Mouse (Mus musculus): ENCODE data around the gene Tsc2. TPM values are rescaled to one million over a fixed set of nuclear protein-coding genes. Genes with fewer than 3 reads are reported as not detected.

Gene Tsc2
- polyA plus RNA-seq, 1 experiment from 2014 or later = 43.4 TPM

GRCm38 (mm10) chr17:24640119-24640518 lies 7.7 kb upstream of the Tsc2 start:
- 99% methylated on average over 7 of the region's 7 CpGs for WGBS (ENCODE audit: missing documents)
- Histone ChIP-seq H3K79me2 (ENCODE audit: inconsistent target) (no peaks in the 10 kb centered on the region), H3K36me3 (ENCODE audit: inconsistent target) (no peaks in the 10 kb centered on the region), H3K4me3 (ENCODE audit: inconsistent target) (no peak overlapping the region), H3K27ac (no peak overlapping the region)

GRCm38 (mm10) chr17:24639571-24639988 lies 7.2 kb upstream of the Tsc2 start:
- H3K4me3 ChIP-seq (ENCODE audit: inconsistent target) = no peak overlapping the region
- no peaks in the 10 kb centered on the region for H3K79me2 ChIP-seq (ENCODE audit: inconsistent target)
- WGBS (ENCODE audit: missing documents) = 93% methylated on average over 5 of the region's 5 CpGs
- H3K36me3 ChIP-seq (ENCODE audit: inconsistent target) = no peaks in the 10 kb centered on the region
- H3K27ac ChIP-seq = no peak overlapping the region

DNA sequence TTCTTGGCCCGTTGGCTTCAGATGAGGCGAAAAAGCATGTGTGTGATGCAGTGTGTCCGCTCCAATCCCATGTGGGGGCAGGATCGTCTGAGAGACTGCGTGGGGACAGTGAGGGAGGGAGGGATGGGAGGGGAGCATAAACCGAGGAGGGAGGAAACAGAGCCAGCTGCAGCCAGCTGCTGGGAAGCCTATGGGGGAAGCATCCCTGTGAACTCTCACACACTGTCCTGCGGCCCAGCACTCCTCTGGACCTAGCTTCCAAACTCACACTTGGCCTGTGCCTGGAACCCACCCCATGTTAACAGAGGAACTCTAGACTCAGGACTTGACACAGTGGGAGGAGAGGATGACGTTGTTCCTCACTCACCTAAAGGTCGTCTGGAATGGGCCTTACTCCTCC lies 6.4 kb upstream of the Tsc2 start:
- H3K79me2 ChIP-seq (ENCODE audit: inconsistent target) = no peaks in the 10 kb centered on the region
- no peak overlapping the region for H3K4me3 ChIP-seq (ENCODE audit: inconsistent target)
- no peaks in the 10 kb centered on the region for H3K36me3 ChIP-seq (ENCODE audit: inconsistent target)
- H3K27ac ChIP-seq = no peak overlapping the region
- 86% methylated on average over 9 of the region's 9 CpGs for WGBS (ENCODE audit: missing documents)

GRCm38 (mm10) chr17:24638214-24638613 lies 5.8 kb upstream of the Tsc2 start:
- Histone ChIP-seq H3K4me3 (ENCODE audit: inconsistent target) (no peak overlapping the region), H3K36me3 (ENCODE audit: inconsistent target) (no peaks in the 10 kb centered on the region), H3K79me2 (ENCODE audit: inconsistent target) (no peaks in the 10 kb centered on the region), H3K27ac (no peak overlapping the region)
- 91% methylated on average over 4 of the region's 4 CpGs for WGBS (ENCODE audit: missing documents)

DNA sequence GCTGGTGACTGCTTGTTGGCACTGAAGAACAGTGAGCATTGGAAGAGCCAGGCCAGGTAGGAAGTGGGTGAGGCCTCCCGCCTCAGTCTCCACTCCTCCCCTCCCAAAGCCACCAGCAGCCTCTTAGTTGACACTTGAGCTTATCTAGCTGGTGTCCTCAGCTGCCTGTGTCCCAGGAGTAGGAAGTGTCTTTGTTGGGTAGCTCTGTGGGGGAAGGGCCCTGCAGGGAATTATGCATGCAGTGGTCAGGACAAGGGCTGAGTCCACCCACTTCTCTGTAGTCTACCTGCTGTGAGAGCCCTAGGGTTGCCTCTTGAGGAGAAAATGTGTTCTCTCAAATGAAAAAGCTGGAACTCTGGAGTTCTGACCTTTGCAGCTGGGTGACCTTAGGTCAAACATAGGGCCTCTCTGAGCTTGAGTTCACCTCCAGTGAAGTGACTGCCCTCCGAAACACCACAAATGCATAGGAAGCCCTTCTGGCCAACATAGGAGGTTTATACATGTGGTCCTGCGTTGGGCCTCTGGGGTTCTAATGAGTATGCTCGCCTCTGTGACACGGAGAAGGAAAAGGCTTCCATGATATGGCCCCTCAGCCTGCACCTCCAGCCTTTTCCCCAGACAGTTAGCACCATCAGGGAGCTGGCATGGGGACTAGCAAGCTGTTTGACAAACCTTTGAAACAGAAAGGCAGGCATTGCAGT lies 4.5 kb upstream of the Tsc2 start:
- 91% methylated on average over 5 of the region's 5 CpGs for WGBS (ENCODE audit: missing documents)
- Histone ChIP-seq H3K27ac (no peak overlapping the region), H3K4me3 (ENCODE audit: inconsistent target) (no peak overlapping the region), H3K36me3 (ENCODE audit: inconsistent target) (no peaks in the 10 kb centered on the region), H3K79me2 (ENCODE audit: inconsistent target) (no peaks in the 10 kb centered on the region)

GRCm38 (mm10) chr17:24635694-24636093 lies 3.3 kb upstream of the Tsc2 start:
- no peak overlapping the region for H3K4me3 ChIP-seq (ENCODE audit: inconsistent target)
- 92% methylated on average over 5 of the region's 5 CpGs for WGBS (ENCODE audit: missing documents)
- H3K27ac ChIP-seq = no peak overlapping the region
- H3K36me3 ChIP-seq (ENCODE audit: inconsistent target) = peaks cover 1% of the 10 kb centered on the region; the same call in 1 of the 2 replicates
- no peaks in the 10 kb centered on the region for H3K79me2 ChIP-seq (ENCODE audit: inconsistent target)

GRCm38 (mm10) chr17:24635024-24635423 lies 2.6 kb upstream of the Tsc2 start:
- Histone ChIP-seq H3K36me3 (ENCODE audit: inconsistent target) (peaks cover 8% of the 10 kb centered on the region), H3K4me3 (ENCODE audit: inconsistent target) (no peak overlapping the region), H3K27ac (no peak overlapping the region), H3K79me2 (ENCODE audit: inconsistent target) (no peaks in the 10 kb centered on the region)
- 53% methylated on average over 4 of the region's 4 CpGs for WGBS (ENCODE audit: missing documents)

- H3K79me2 ChIP-seq (ENCODE audit: inconsistent target) = no peaks in the 10 kb centered on the region
- H3K27ac ChIP-seq = no peak overlapping the region
- no peak overlapping the region for H3K4me3 ChIP-seq (ENCODE audit: inconsistent target)
- H3K36me3 ChIP-seq (ENCODE audit: inconsistent target) = peaks cover 20% of the 10 kb centered on the region
- WGBS (ENCODE audit: missing documents) = 89% methylated on average over 11 of the region's 11 CpGs
Observed at GRCm38 (mm10) chr17:24633831-24634230, 1.4 kb upstream of the Tsc2 start.

DNA sequence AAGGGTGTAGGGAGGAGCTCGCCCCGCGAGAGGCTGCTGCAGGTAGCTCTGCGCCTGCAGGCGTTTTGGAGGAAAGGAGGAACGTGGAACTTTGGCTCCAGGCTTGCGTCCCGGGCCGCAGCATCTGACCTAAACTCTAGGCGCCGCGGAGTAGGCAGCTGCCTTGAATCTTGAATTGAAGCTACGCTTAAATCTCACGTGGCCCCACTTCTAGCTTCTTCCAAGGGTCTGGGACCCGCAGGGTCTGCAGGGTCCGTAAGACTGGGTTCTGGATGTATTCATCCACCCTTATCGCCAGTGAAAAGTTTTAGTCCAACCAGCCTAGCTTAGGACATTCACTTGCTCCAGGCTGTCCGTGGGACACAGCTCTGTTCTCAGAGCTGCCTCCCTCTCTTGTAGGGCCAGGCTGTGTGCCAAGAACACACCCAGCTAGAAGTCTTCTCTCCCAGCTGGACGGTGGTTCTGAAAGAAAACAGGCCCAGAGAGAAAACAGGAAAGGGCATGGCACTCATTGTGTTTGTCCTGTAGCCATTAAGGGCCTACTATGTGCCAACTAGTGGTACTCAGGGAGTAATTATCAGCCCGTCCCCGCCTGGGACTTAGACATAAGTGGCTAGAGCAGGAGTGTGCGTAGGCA lies 501 bp upstream of the Tsc2 start:
- 0 out of 2 replicates have a peak overlapping the region, but pooled peaks have one; percentile 1 for H3K27ac ChIP-seq

DNA sequence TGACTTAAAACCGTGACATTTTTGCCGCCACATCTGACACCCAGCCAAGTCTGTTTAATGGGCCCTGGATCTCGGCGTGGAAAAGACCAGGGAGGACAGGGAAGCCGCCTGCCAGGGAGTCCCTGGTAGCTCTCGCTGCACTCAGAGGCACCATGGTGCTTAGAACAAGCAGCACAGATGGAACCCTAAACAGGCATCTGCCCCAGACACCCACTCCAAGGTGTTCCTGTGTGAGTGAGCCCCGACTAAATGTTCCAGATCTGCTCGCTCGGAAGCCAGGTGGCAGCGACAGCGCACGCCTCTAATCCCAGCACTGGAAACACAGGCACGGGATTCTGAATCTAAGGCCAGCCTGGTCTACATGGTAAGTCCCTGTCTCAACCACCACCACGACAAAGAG lies 2.4 kb downstream of the Tsc2 start:
- WGBS (ENCODE audit: missing documents) = 94% methylated on average over 14 of the region's 14 CpGs
- Histone ChIP-seq H3K36me3 (ENCODE audit: inconsistent target) (peaks cover 48% of the 10 kb centered on the region), H3K27ac (no peak overlapping the region), H3K79me2 (ENCODE audit: inconsistent target) (no peaks in the 10 kb centered on the region), H3K4me3 (ENCODE audit: inconsistent target) (no peak overlapping the region)

More for the DNA sequence above, 501 bp upstream of the Tsc2 start:
- Histone ChIP-seq H3K79me2 (ENCODE audit: inconsistent target) (no peaks in the 10 kb centered on the region), H3K36me3 (ENCODE audit: inconsistent target) (peaks cover 24% of the 10 kb centered on the region), H3K4me3 (ENCODE audit: inconsistent target) (peak overlapping the region; percentile 69)
- 18% methylated on average over 22 of the region's 22 CpGs for WGBS (ENCODE audit: missing documents)

- Histone ChIP-seq H3K36me3 (ENCODE audit: inconsistent target) (peaks cover 62% of the 10 kb centered on the region), H3K79me2 (ENCODE audit: inconsistent target) (no peaks in the 10 kb centered on the region), H3K27ac (no peak overlapping the region), H3K4me3 (ENCODE audit: inconsistent target) (no peak overlapping the region)
- 25% methylated on average over 5 of the region's 5 CpGs for WGBS (ENCODE audit: missing documents)
Observed at GRCm38 (mm10) chr17:24628646-24629045, 3.8 kb downstream of the Tsc2 start.

GRCm38 (mm10) chr17:24625472-24625871 lies 7.0 kb downstream of the Tsc2 start:
- Histone ChIP-seq H3K36me3 (ENCODE audit: inconsistent target) (peaks cover 90% of the 10 kb centered on the region), H3K27ac (no peak overlapping the region), H3K4me3 (ENCODE audit: inconsistent target) (no peak overlapping the region), H3K79me2 (ENCODE audit: inconsistent target) (no peaks in the 10 kb centered on the region)
- 99% methylated on average over 8 of the region's 8 CpGs for WGBS (ENCODE audit: missing documents)

DNA sequence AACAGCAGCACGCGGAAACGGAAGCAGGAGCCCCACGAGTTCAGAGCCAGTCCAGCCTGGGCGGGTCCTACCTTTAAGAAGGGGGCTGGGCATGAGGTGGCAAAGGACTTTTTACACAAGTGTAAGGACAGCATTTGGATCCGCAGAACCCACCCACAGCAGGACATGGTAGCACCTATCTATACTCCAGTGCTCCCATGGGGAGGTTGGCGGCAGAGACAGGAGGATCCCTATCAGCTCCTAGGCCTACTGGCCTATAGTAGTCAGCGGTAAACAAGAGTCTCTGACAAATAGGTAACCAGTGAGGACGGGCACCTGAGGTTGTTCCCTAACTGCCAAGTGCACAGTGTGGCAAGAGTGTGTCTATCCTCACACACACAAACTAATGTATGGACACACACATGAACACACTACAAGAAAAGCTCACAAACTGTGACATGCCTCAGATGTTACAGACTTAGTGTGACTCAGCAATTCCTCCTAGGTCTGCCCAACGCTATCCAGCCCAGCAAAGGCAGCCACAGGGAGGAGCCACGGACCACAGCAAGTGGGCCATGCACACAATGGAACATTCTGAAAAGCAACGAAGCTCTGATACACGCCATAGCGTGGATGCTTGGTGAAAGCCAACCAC lies 14.8 kb downstream of the Tsc2 start:
- 61% methylated on average over 14 of the region's 14 CpGs for WGBS (ENCODE audit: missing documents)
- no peaks in the 10 kb centered on the region for H3K79me2 ChIP-seq (ENCODE audit: inconsistent target)
- H3K36me3 ChIP-seq (ENCODE audit: inconsistent target) = peaks cover 93% of the 10 kb centered on the region
- no peak overlapping the region for H3K4me3 ChIP-seq (ENCODE audit: inconsistent target)
- no peak overlapping the region for H3K27ac ChIP-seq

GRCm38 (mm10) chr17:24610711-24611110 lies 21.7 kb downstream of the Tsc2 start:
- Histone ChIP-seq H3K79me2 (ENCODE audit: inconsistent target) (no peaks in the 10 kb centered on the region), H3K27ac (no peak overlapping the region), H3K36me3 (ENCODE audit: inconsistent target) (peaks cover 56% of the 10 kb centered on the region; the same call in 1 of the 2 replicates), H3K4me3 (ENCODE audit: inconsistent target) (no peak overlapping the region)
- 7% methylated on average over 2 of the region's 2 CpGs for WGBS (ENCODE audit: missing documents)

GRCm38 (mm10) chr17:24608874-24609273 lies 23.6 kb downstream of the Tsc2 start:
- 89% methylated on average over 8 of the region's 8 CpGs for WGBS (ENCODE audit: missing documents)
- no peak overlapping the region for H3K27ac ChIP-seq
- H3K79me2 ChIP-seq (ENCODE audit: inconsistent target) = no peaks in the 10 kb centered on the region
- peaks cover 46% of the 10 kb centered on the region; the same call in 1 of the 2 replicates for H3K36me3 ChIP-seq (ENCODE audit: inconsistent target)
- H3K4me3 ChIP-seq (ENCODE audit: inconsistent target) = no peak overlapping the region

All from macrophage (primary cell).